Mouse (Mus musculus) liver, postnatal 0 days (tissue): ENCODE data around the gene Cdkl4. TPM values are rescaled to one million over a fixed set of nuclear protein-coding genes. Genes with fewer than 3 reads are reported as not detected.

ENCODE experiments used
- ATAC-seq: fragments of 200-750 bp; cut with Nextera tagmentation; 2 replicates; pipeline ENCODE4 v1.8.0; 2017; ENCODE audit warnings: mild to moderate bottlenecking, moderate library complexity
- DNase-seq: peaks from one replicate; pipeline ENCODE4 v3.0.0-alpha.2; 2016
- H3K27ac ChIP-seq: fragments of 300-500 bp; sonication (generic); 2 replicates; pipeline ENCODE4 v1.5.1; 2014; ENCODE audit warnings: antibody characterized with exemption, moderate library complexity, mild to moderate bottlenecking, low read depth
- H3K27me3 ChIP-seq: fragments of 300-500 bp; sonication (generic); 2 replicates; pipeline ENCODE4 v1.6.1; 2014; ENCODE audit warnings: low read length, control low read depth, mixed read lengths; ENCODE audit not compliant: insufficient read depth
- H3K36me3 ChIP-seq: fragments of 300-500 bp; sonication (generic); replicated peaks from 2 replicates; pipeline ENCODE4 v1.6.1; 2014; ENCODE audit warnings: mild to moderate bottlenecking, control low read depth, low read length, moderate library complexity, mixed read lengths; ENCODE audit not compliant: insufficient read depth
- H3K4me1 ChIP-seq: fragments of 300-500 bp; sonication (generic); 2 replicates; pipeline ENCODE4 v1.6.1; 2014; ENCODE audit warnings: antibody characterized with exemption, mild to moderate bottlenecking, control low read depth; ENCODE audit not compliant: insufficient read depth
- H3K4me2 ChIP-seq: fragments of 300-500 bp; sonication (generic); 2 replicates; pipeline ENCODE4 v1.6.1; 2014; ENCODE audit warnings: low read depth, mild to moderate bottlenecking, low read length, moderate library complexity, mixed read lengths
- H3K4me3 ChIP-seq: fragments of 300-500 bp; sonication (generic); 2 replicates; pipeline ENCODE4 v1.5.1; 2014; ENCODE audit warnings: low read depth, low read length
- H3K9ac ChIP-seq: fragments of 300-500 bp; sonication (generic); replicated peaks from 2 replicates; pipeline ENCODE4 v1.6.1; 2014; ENCODE audit warnings: mild to moderate bottlenecking, moderate library complexity
- H3K9me3 ChIP-seq: fragments of 300-500 bp; sonication (generic); 2 replicates; pipeline ENCODE4 v1.6.1; 2016; ENCODE audit warnings: mild to moderate bottlenecking, control low read depth, low read length, mixed read lengths
- CTCF ChIP-seq: sonication (generic); IDR thresholded peaks from 2 replicates; pipeline ENCODE4 v1.5.1; 2016; ENCODE audit warnings: antibody characterized with exemption, low read depth
- EP300 ChIP-seq: IDR thresholded peaks from 2 replicates; pipeline ENCODE4 v1.6.1; 2016; ENCODE audit warnings: antibody characterized with exemption, low read depth, mild to moderate bottlenecking
- WGBS: fragments of 180-500 bp; shearing (Covaris S2); extraction: QIAGEN DNeasy Blood & Tissue Kit; methylation state at CpG from one replicate; pipeline ENCODE4 v1.1.7; 2014; ENCODE audit not compliant: insufficient replicate concordance; 5-methylcytosine and 5-hydroxymethylcytosine counted together
- polyA plus RNA-seq: library from polyadenylated mRNA; unstranded; fragments of >200 nt; fragmentation: Nextera tagmentation; extraction: Ambion mirVana; gene quantifications from 2 replicates; pipeline ENCODE4 v1.2.1, GENCODE M21; 2015

Gene Cdkl4
- polyA plus RNA-seq, 1 experiment from 2014 or later = 0.34 TPM

DNA sequence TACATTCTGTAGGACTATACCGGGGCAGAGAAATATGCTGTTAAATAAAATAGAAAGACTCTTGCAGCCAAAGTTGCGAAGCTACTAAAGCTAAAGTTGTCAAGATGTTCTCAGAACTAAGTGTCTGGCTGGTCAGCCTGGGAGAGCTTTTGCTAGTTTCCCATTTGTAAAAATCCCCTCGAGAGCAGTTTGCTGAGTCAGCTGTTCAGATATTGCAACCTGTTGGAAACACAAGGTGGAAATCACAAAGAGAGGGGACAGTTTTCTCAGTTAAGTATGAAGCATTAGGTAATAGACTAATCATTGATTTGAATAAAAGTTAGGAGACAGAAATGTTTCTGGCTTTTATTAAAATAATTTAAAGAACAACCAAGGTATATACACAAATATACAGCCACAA lies 54.4 kb downstream of the Cdkl4 start:
- no peaks in the 10 kb centered on the region for H3K9me3 ChIP-seq
- H3K4me1 ChIP-seq = no peaks in the 10 kb centered on the region
- H3K4me3 ChIP-seq = no peak overlapping the region
- H3K27ac ChIP-seq = no peak overlapping the region
- DNase-seq = no peak
- no peak overlapping the region for H3K4me2 ChIP-seq
- no peak for ATAC-seq
- no peak overlapping the region for H3K9ac ChIP-seq
- WGBS = 71% methylated on average over 3 of the region's 3 CpGs
- no peaks in the 10 kb centered on the region for H3K36me3 ChIP-seq
- no peaks in the 10 kb centered on the region for H3K27me3 ChIP-seq
- TF ChIP-seq EP300 = no peak
- no peak for TF ChIP-seq CTCF

DNA sequence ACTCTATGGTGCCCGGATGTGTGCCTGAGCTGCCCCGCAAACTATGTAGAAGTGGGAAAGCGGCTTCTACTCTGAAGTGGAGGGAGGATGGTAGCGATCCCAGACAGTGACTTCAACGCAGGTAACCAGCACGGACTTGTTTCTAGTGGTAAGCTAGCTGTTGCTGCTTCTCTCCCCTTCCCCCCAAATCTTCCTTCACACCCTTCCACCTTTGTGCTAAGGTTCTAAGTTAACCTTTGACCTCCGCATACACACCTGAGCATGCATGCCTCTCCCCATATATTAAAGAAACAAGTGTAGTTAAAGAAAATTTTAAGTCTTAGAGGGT lies 55.4 kb downstream of the Cdkl4 start:
- no peaks in the 10 kb centered on the region for H3K27me3 ChIP-seq
- 69% methylated on average over 7 of the region's 7 CpGs for WGBS
- ATAC-seq (no peak), DNase-seq (no peak)
- no peak overlapping the region for H3K4me2 ChIP-seq
- no peak overlapping the region for H3K27ac ChIP-seq
- no peaks in the 10 kb centered on the region for H3K9me3 ChIP-seq
- H3K9ac ChIP-seq = no peak overlapping the region
- no peaks in the 10 kb centered on the region for H3K36me3 ChIP-seq
- no peaks in the 10 kb centered on the region for H3K4me1 ChIP-seq
- H3K4me3 ChIP-seq = no peak overlapping the region
- TF ChIP-seq EP300 (no peak), CTCF (no peak)

DNA sequence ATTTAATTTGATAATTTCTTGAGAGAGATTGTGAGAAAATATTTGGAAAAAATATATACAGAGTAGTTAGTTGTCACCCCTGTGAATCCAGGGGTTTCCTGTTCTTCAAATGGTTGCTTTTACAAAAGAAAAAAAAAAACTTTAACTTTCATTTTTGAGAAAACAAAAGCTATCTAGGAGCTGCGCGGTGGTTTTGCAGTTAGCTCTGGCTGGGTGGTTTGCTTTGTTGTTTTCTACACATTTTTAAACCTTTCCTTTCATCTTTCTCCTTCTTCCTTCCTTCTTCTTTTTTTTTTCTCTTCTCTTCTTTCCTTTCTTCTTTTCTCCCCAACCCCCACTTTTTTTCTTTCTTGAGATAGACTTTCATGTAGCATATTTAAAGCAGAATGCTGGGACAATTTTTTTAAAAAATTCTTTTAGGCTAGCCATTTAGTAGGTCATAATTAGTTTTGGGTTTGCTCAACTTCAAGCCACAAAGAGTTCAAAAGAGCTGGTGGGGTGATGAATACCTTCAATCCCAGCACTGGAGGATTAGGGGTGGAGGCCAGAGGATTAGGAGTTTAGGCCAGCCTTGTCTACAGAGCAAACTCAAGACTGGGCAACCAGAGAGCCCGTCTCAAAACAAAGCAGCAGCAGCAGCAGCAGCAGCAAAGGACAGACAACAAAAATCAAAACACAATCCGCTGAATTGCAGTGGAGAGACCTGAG lies 55.9 kb downstream of the Cdkl4 start:
- Histone ChIP-seq H3K4me1 (no peaks in the 10 kb centered on the region), H3K27ac (no peak overlapping the region), H3K9ac (no peak overlapping the region), H3K4me3 (no peak overlapping the region), H3K4me2 (no peak overlapping the region), H3K9me3 (no peaks in the 10 kb centered on the region), H3K27me3 (no peaks in the 10 kb centered on the region), H3K36me3 (no peaks in the 10 kb centered on the region)
- ATAC-seq (no peak), DNase-seq (no peak)
- no peak for TF ChIP-seq EP300
- TF ChIP-seq CTCF = no peak
- WGBS = 59% methylated on average over 4 of the region's 4 CpGs

DNA sequence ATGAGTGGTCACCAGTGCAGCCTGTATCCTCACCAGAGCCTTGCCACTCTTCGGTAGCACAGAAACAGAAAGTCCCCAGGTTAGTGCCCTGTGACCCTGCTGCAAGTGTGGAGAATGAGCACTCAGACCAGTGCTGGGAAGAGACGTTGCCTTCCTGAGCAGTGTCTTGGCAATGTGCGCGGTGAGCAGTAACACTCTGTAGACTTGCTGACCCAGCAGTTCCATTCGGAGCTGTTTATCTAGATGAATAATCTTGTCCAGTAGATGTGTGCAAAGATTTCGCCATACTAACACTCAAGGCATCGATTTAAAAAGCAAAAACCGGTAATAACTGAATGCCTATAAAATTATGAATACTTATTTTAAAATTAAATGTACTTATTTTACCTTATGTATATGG lies 57.1 kb downstream of the Cdkl4 start:
- no peak overlapping the region for H3K9ac ChIP-seq
- no peak overlapping the region for H3K27ac ChIP-seq
- H3K27me3 ChIP-seq = no peaks in the 10 kb centered on the region
- TF ChIP-seq CTCF (no peak), EP300 (no peak)
- H3K4me2 ChIP-seq = no peak overlapping the region
- H3K36me3 ChIP-seq = no peaks in the 10 kb centered on the region
- no peak overlapping the region for H3K4me3 ChIP-seq
- no peaks in the 10 kb centered on the region for H3K4me1 ChIP-seq
- ATAC-seq (no peak), DNase-seq (no peak)
- no peaks in the 10 kb centered on the region for H3K9me3 ChIP-seq
- WGBS = 76% methylated on average over 8 of the region's 8 CpGs

DNA sequence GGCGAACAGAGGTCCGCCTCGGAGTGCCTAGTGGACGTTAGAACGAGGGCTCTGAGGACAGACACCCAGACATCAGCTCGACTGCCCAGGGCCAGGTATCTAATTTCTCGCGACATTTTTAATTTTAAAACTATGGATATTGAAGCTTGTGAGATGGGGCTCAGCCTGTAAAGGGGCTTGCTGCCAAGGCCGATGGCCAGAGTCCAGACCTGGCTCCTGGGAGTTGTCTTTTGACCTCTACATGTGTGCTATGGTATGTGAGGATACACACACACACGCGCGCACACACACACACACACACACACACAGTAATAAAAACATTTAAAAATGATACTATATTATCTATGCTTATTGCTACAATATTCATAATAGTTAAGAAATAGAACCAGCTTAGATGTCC lies 58.8 kb downstream of the Cdkl4 start:
- Histone ChIP-seq H3K4me3 (no peak overlapping the region), H3K9me3 (no peaks in the 10 kb centered on the region), H3K36me3 (no peaks in the 10 kb centered on the region), H3K9ac (no peak overlapping the region), H3K4me1 (no peaks in the 10 kb centered on the region), H3K27ac (no peak overlapping the region), H3K4me2 (no peak overlapping the region), H3K27me3 (no peaks in the 10 kb centered on the region)
- no peak for ATAC-seq
- no peak for DNase-seq
- WGBS = 90% methylated on average over 12 of the region's 12 CpGs
- no peak for TF ChIP-seq EP300
- TF ChIP-seq CTCF = no peak

DNA sequence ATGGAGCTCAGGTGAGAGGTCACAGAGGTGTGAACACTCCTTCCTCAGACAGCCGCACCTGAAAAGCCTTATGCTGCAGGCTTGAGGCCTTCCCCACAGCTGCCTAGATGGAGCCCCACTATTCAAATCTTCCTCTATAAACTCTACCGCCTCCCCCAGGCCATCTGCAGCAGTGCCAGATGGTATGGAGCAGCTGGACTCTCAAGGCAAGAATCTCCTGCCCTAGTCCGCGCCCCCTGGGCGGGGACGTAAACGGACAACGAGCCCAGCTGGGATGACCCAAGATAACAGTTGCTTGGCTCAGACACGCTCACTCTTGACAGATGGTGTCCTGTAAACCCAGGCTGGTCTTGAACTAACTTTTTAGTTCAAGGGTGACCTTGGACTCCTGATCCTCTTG lies 60.4 kb downstream of the Cdkl4 start:
- ATAC-seq (no peak), DNase-seq (no peak)
- H3K27me3 ChIP-seq = no peaks in the 10 kb centered on the region
- H3K36me3 ChIP-seq = no peaks in the 10 kb centered on the region
- no peaks in the 10 kb centered on the region for H3K9me3 ChIP-seq
- 68% methylated on average over 9 of the region's 9 CpGs for whole genome bisulfite sequencing
- H3K27ac ChIP-seq = no peak overlapping the region
- H3K9ac ChIP-seq = no peak overlapping the region
- no peak overlapping the region for H3K4me2 ChIP-seq
- no peaks in the 10 kb centered on the region for H3K4me1 ChIP-seq
- TF ChIP-seq CTCF (no peak), EP300 (no peak)
- no peak overlapping the region for H3K4me3 ChIP-seq

DNA sequence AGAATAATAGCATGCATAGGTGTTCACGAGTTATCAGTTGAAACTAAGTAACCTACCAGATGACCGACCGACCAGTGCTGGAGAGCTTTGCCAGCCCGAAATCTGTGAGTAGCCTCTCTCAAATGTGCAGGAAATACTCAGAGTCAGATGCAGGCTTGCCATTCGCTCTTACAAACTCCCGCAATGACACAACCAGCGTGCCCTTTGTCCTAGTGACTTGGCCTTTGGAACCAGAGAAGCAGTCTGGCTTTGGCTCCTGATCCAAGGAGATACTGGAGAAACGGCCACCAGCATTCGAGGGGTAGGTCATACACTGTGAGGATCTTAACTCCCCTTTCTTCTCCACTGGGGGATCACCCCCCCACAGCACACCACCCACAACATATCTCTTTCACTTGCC lies 61.7 kb downstream of the Cdkl4 start:
- DNase-seq (peak; percentile 37), ATAC-seq (peak; percentile 79)
- Histone ChIP-seq H3K27ac (peak overlapping the region; percentile 16; the same call in 1 of the 2 replicates), H3K4me2 (no peak overlapping the region), H3K4me3 (no peak overlapping the region), H3K36me3 (no peaks in the 10 kb centered on the region), H3K9ac (no peak overlapping the region), H3K9me3 (no peaks in the 10 kb centered on the region), H3K27me3 (no peaks in the 10 kb centered on the region), H3K4me1 (no peaks in the 10 kb centered on the region)
- no peak for TF ChIP-seq CTCF
- TF ChIP-seq EP300 = no peak
- 77% methylated on average over 9 of the region's 9 CpGs for WGBS
